Mouse (Mus musculus) forebrain, embryonic 14.5 days (tissue): ENCODE results near the gene Kctd21. TPM values are rescaled to one million over a fixed set of nuclear protein-coding genes. Genes with fewer than 3 reads are reported as not detected.
A peak's percentile ranks its signal among the peaks of the same experiment; 100 is the strongest.

Experiments used
- ATAC-seq: fragments of 200-750 bp; cut with Nextera tagmentation; 2 replicates; pipeline ENCODE4 v1.8.0; 2017; ENCODE audit warnings: mild to moderate bottlenecking, moderate library complexity
- DNase-seq: peaks from one replicate; pipeline ENCODE4 v3.0.0-alpha.2; 2015; ENCODE audit warnings: low spot score
- H3K27ac ChIP-seq: fragments of 300-500 bp; sonication (generic); 2 replicates; pipeline ENCODE4 v1.5.1; 2014; ENCODE audit warnings: low read depth, mild to moderate bottlenecking, control low read depth, low read length, moderate library complexity
- H3K27me3 ChIP-seq: fragments of 300-500 bp; sonication (generic); replicated peaks from 2 replicates; pipeline ENCODE4 v1.6.1; 2014; ENCODE audit warnings: low read length, control low read depth, mixed read lengths; ENCODE audit not compliant: control insufficient read depth, insufficient read depth
- H3K36me3 ChIP-seq: fragments of 300-500 bp; sonication (generic); 2 replicates; pipeline ENCODE4 v1.6.1; 2014; ENCODE audit warnings: low read length, control low read depth; ENCODE audit not compliant: control insufficient read depth, insufficient read depth
- H3K4me1 ChIP-seq: fragments of 300-500 bp; sonication (generic); 2 replicates; pipeline ENCODE4 v1.6.1; 2014; ENCODE audit warnings: antibody characterized with exemption, low read length, control low read depth; ENCODE audit not compliant: control insufficient read depth, insufficient read depth
- H3K4me2 ChIP-seq: fragments of 300-500 bp; sonication (generic); 2 replicates; pipeline ENCODE4 v1.6.1; 2014; ENCODE audit warnings: mild to moderate bottlenecking, control low read depth, low read length
- H3K4me3 ChIP-seq: fragments of 300-500 bp; sonication (generic); 2 replicates; pipeline ENCODE4 v1.5.1; 2014; ENCODE audit warnings: low read depth, low read length, control low read depth
- H3K9ac ChIP-seq: fragments of 300-500 bp; sonication (generic); 2 replicates; pipeline ENCODE4 v1.6.1; 2014; ENCODE audit warnings: mild to moderate bottlenecking, low read length, control low read depth, moderate library complexity
- H3K9me3 ChIP-seq: fragments of 300-500 bp; sonication (generic); replicated peaks from 2 replicates; pipeline ENCODE4 v1.6.1; 2016; ENCODE audit warnings: low read length, control low read depth, mixed read lengths; ENCODE audit not compliant: control insufficient read depth
- WGBS: fragments of 180-500 bp; shearing (Covaris S2); extraction: QIAGEN DNeasy Blood & Tissue Kit; methylation state at CpG from one replicate; pipeline ENCODE4 v1.1.7; 2014; 5-methylcytosine and 5-hydroxymethylcytosine counted together
- polyA plus RNA-seq: library from polyadenylated mRNA; unstranded; fragments of >200 nt; fragmentation: Nextera tagmentation; extraction: Ambion mirVana; gene quantifications from 2 replicates; pipeline ENCODE4 v1.2.1, GENCODE M21; 2014

The Kctd21 gene
- polyA plus RNA-seq, 1 experiment from 2014 or later = 7.5 TPM

DNA sequence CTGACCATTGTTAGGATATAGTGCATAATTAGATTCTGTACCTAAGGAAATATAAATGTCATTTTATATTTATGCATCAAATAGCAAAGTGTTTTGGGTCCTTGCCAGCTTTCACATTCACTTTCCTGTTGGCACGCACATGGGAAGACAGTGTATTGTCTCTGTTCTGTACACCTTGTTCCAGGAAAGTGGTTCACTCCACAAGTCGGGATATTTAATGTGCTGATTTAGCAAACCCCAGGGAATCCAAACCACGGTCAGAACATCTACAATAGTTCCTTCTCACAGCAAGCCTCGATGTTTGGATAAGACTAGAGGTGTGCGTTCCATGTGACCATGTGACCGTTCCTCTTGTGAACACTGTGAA is 59.9 kb downstream of the Kctd21 start:
- Histone ChIP-seq H3K4me3 (no peak overlapping the region), H3K27me3 (no peaks in the 10 kb centered on the region), H3K4me2 (no peak overlapping the region), H3K9ac (no peak overlapping the region), H3K9me3 (no peaks in the 10 kb centered on the region), H3K4me1 (peaks cover 8% of the 10 kb centered on the region), H3K27ac (peak overlapping the region; percentile 57; the same call in 1 of the 2 replicates), H3K36me3 (peaks cover 32% of the 10 kb centered on the region)
- WGBS = 45% methylated on average over 6 of the region's 6 CpGs
- DNase-seq (peak; percentile 45), ATAC-seq (peak; percentile 35)

DNA sequence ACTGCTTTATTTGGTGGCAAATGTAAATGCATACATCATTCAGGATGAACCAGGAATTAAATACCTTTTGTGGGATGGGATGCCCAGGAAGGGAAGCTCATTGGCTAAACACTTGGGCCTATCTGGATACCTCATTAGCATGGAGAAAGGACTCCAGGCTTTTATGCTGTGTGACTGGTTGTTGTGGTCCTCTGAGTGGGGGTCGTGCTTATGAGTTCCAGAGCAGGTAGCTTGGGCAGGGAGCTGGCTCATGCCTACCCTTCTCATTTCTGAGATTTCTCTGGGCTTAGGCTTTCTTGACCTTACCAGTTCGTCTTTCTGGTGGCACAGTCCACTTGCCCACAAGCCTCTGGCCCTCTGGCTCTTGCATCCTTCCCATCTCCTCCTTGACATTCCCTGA is 62.2 kb downstream of the Kctd21 start:
- H3K4me3 ChIP-seq = no peak overlapping the region
- no peaks in the 10 kb centered on the region for H3K9me3 ChIP-seq
- peaks cover 8% of the 10 kb centered on the region for H3K4me1 ChIP-seq
- no peak overlapping the region for H3K9ac ChIP-seq
- H3K27ac ChIP-seq = no peak overlapping the region
- ATAC-seq = no peak
- H3K27me3 ChIP-seq = no peaks in the 10 kb centered on the region
- 0 out of 2 replicates have a peak, but pooled peaks cover 12% of the 10 kb centered on the region for H3K36me3 ChIP-seq
- 79% methylated on average over 2 of the region's 2 CpGs for WGBS
- DNase-seq = no peak
- H3K4me2 ChIP-seq = no peak overlapping the region

- no peak overlapping the region for H3K27ac ChIP-seq
- no peaks in the 10 kb centered on the region for H3K27me3 ChIP-seq
- H3K4me1 ChIP-seq = peaks cover 11% of the 10 kb centered on the region
- H3K36me3 ChIP-seq = no peaks in the 10 kb centered on the region
- ATAC-seq (no peak), DNase-seq (no peak)
- H3K4me3 ChIP-seq = no peak overlapping the region
- WGBS = 85% methylated on average over 6 of the region's 6 CpGs
- H3K4me2 ChIP-seq = no peak overlapping the region
- no peaks in the 10 kb centered on the region for H3K9me3 ChIP-seq
- H3K9ac ChIP-seq = no peak overlapping the region
Measured at GRCm38 (mm10) chr7:97398943-97399342, 66.8 kb downstream of the Kctd21 start.

Other genes starting within 250 kb of the Kctd21 start
- 4.0 and 4.1 TPM in 2 replicates for gene Usp35, start 307 bp upstream of the Kctd21 start, polyA plus RNA-seq
- 15.3 and 18.7 TPM in 2 replicates for gene Alg8, start 39.3 kb downstream of the Kctd21 start, polyA plus RNA-seq
- 473 and 569 TPM in 2 replicates for gene Ndufc2, start 67.7 kb downstream of the Kctd21 start, polyA plus RNA-seq
- gene Thrsp, start 85.4 kb downstream of the Kctd21 start, polyA plus RNA-seq = 3.2 and 3.7 TPM in 2 replicates
- 1.4 and 1.8 TPM in 2 replicates for gene Kctd14, start 119.0 kb downstream of the Kctd21 start, polyA plus RNA-seq
- 54.6 and 65.2 TPM in 2 replicates for gene Ints4, start 148.6 kb downstream of the Kctd21 start, polyA plus RNA-seq
- 56.8 and 64.1 TPM in 2 replicates for gene Aamdc, start 247.2 kb downstream of the Kctd21 start, polyA plus RNA-seq
- 21.4 and 25.5 TPM in 2 replicates for gene Rsf1, start 247.6 kb downstream of the Kctd21 start, polyA plus RNA-seq